Mouse (Mus musculus) MEL (cell line): Measurements from ENCODE around the gene Card10. TPM values are rescaled to one million over a fixed set of nuclear protein-coding genes. Genes with fewer than 3 reads are reported as not detected.

ENCODE experiments used
- DNase-seq: peaks from one replicate; pipeline ENCODE4 v3.0.0; 2011; ENCODE audit warnings: low read depth, low spot score
- H3K27ac ChIP-seq: 2 replicates; pipeline ENCODE4 v1.5.1; 2012; ENCODE audit warnings: low read depth, mild to moderate bottlenecking, control low read depth, low read length, moderate library complexity; ENCODE audit not compliant: control insufficient read depth
- H3K27me3 ChIP-seq, 2 experiments: fragments of 150-350 bp in 1 of 2; sonication (generic) in 1 of 2; 2 replicates each; pipeline ENCODE4 v1.6.1; 2012; ENCODE audit warnings: low read length in 2 of 2, mild to moderate bottlenecking in 2 of 2, improper control_type of control experiment in 1 of 2, moderate library complexity in 1 of 2; ENCODE audit not compliant: insufficient read depth in 2 of 2, control insufficient read depth in 1 of 2
- H3K36me3 ChIP-seq, 2 experiments: 2 replicates each; pipeline ENCODE4 v1.6.1; 2012 to 2014; ENCODE audit warnings: low read length in 2 of 2, improper control_type of control experiment in 1 of 2, inconsistent platforms in 1 of 2, mild to moderate bottlenecking in 1 of 2; ENCODE audit not compliant: insufficient read depth in 2 of 2, control insufficient read depth in 1 of 2
- H3K4me1 ChIP-seq, 2 experiments: fragments of 150-350 bp in 1 of 2; sonication (generic) in 1 of 2; 2 replicates each; pipeline ENCODE4 v1.6.1; 2012; ENCODE audit warnings: low read length in 2 of 2, improper control_type of control experiment in 1 of 2, mild to moderate bottlenecking in 1 of 2; ENCODE audit not compliant: insufficient read depth in 2 of 2, control insufficient read depth in 1 of 2
- H3K4me3 ChIP-seq, 2 experiments: fragments of 150-350 bp in 1 of 2; sonication (generic) in 1 of 2; 2 replicates each; pipeline ENCODE4 v1.5.1; 2012; ENCODE audit warnings: low read depth in 2 of 2, low read length in 2 of 2, mild to moderate bottlenecking in 2 of 2, moderate library complexity in 2 of 2, control low read depth in 1 of 2, improper control_type of control experiment in 1 of 2; ENCODE audit not compliant: control insufficient read depth in 1 of 2, insufficient read depth in 1 of 2
- H3K79me2 ChIP-seq: 2 replicates; pipeline ENCODE4 v1.6.1; 2012; ENCODE audit warnings: mild to moderate bottlenecking, low read length, moderate library complexity; ENCODE audit not compliant: control insufficient read depth, poor library complexity, insufficient read depth
- H3K9ac ChIP-seq: 2 replicates; pipeline ENCODE4 v1.6.1; 2012; ENCODE audit warnings: low read depth, mild to moderate bottlenecking, control low read depth, low read length, moderate library complexity; ENCODE audit not compliant: control insufficient read depth, poor library complexity, severe bottlenecking
- H3K9me3 ChIP-seq: fragments of 150-350 bp; sonication (generic); replicated peaks from 2 replicates; pipeline ENCODE4 v1.6.1; 2012; ENCODE audit warnings: mild to moderate bottlenecking, low read length, improper control_type of control experiment, moderate library complexity; ENCODE audit not compliant: insufficient read depth
- CHD1 ChIP-seq: IDR thresholded peaks from 2 replicates; pipeline ENCODE4 v1.6.1; 2012; ENCODE audit warnings: low read depth, mild to moderate bottlenecking, inconsistent platforms, low read length, improper control_type of control experiment
- E2F4 ChIP-seq: IDR thresholded peaks from 2 replicates; pipeline ENCODE4 v1.6.1; 2011; ENCODE audit warnings: low read depth, low read length, improper control_type of control experiment, borderline replicate concordance
- GABPA ChIP-seq: IDR thresholded peaks from 2 replicates; pipeline ENCODE4 v1.6.1; 2012; ENCODE audit warnings: low read depth, mild to moderate bottlenecking, inconsistent platforms, low read length, improper control_type of control experiment, moderate library complexity
- GATA1 ChIP-seq: IDR thresholded peaks from 2 replicates; pipeline ENCODE4 v1.6.1; 2011; ENCODE audit warnings: low read depth, low read length, improper control_type of control experiment
- MAFK ChIP-seq: IDR thresholded peaks from 2 replicates; pipeline ENCODE4 v1.6.1; 2011; ENCODE audit warnings: low read depth, mild to moderate bottlenecking, low read length, improper control_type of control experiment, borderline replicate concordance
- MXI1 ChIP-seq: IDR thresholded peaks from 2 replicates; pipeline ENCODE4 v1.6.1; 2011; ENCODE audit warnings: mild to moderate bottlenecking, low read depth, low read length, improper control_type of control experiment
- NELFE ChIP-seq: IDR thresholded peaks from 2 replicates; pipeline ENCODE4 v1.6.1; 2011; ENCODE audit warnings: low read depth, low read length, improper control_type of control experiment
- NRF1 ChIP-seq: IDR thresholded peaks from 2 replicates; pipeline ENCODE4 v1.6.1; 2014; ENCODE audit warnings: low read depth, mild to moderate bottlenecking, inconsistent platforms, low read length, improper control_type of control experiment, moderate library complexity; ENCODE audit not compliant: poor library complexity, insufficient read depth, severe bottlenecking
- POLR2A ChIP-seq, 2 experiments: IDR thresholded peaks; 2 replicates each; pipeline ENCODE4 v1.6.1; 2011 to 2012; ENCODE audit warnings: low read length in 2 of 2, mild to moderate bottlenecking in 2 of 2, control low read depth in 1 of 2, improper control_type of control experiment in 1 of 2, low read depth in 1 of 2, moderate library complexity in 1 of 2; ENCODE audit not compliant: control insufficient read depth in 1 of 2, insufficient read depth in 1 of 2, poor library complexity in 1 of 2
- POLR2AphosphoS5 ChIP-seq: IDR thresholded peaks from 2 replicates; pipeline ENCODE4 v1.6.1; 2012; ENCODE audit warnings: low read depth, borderline replicate concordance, mild to moderate bottlenecking, inconsistent platforms, low read length, moderate library complexity, mixed read lengths
- USF1 ChIP-seq: IDR thresholded peaks from 2 replicates; pipeline ENCODE4 v1.6.1; 2014; ENCODE audit warnings: low read depth, mild to moderate bottlenecking, inconsistent platforms, low read length, improper control_type of control experiment, moderate library complexity
- ZMIZ1 ChIP-seq: IDR thresholded peaks from 2 replicates; pipeline ENCODE4 v1.6.1; 2012; ENCODE audit warnings: low read depth, mild to moderate bottlenecking, inconsistent platforms, low read length, improper control_type of control experiment, moderate library complexity
- polyA plus RNA-seq, 2 experiments: library from polyadenylated mRNA; stranded (reverse) in 1 of 2; unstranded in 1 of 2; fragments of >175 nt in 1 of 2; fragments of >200 nt in 1 of 2; gene quantifications; 2 replicates each; pipeline versions ENCODE4 v1.2.1 to v1.2.4; 2012; ENCODE audit warnings: low replicate concordance in 2 of 2, low read depth in 1 of 2; ENCODE audit not compliant: insufficient read length in 2 of 2, insufficient read depth in 1 of 2, missing spikeins in 1 of 2
- total RNA-seq: library from RNA; depleted of rRNA; stranded (reverse); fragments of 300-350 nt; gene quantifications from 2 replicates; pipeline ENCODE4 v1.2.3, GENCODE M21; 2012; rRNA removed

Gene Card10
- total and polyA plus RNA-seq, 3 experiments: not detected

- Histone ChIP-seq H3K27ac (no peak overlapping the region), H3K36me3 (no peaks in the 10 kb centered on the region), H3K9me3 (no peaks in the 10 kb centered on the region), H3K4me1 (no peaks in the 10 kb centered on the region)
- TF ChIP-seq GATA1 (no peak), POLR2AphosphoS5 (no peak), POLR2A (IDR thresholded peaks at IDR 0.05; ENCODE audit: control insufficient read depth in 1 of 2, insufficient read depth in 1 of 2, low read depth in 1 of 2, low read length in 2 of 2, poor library complexity in 1 of 2) (no peak), NRF1 (no peak), GABPA (no peak)
- TF ChIP-seq, all 39 proteins: peak for 0
- no peak for DNase-seq
- peaks cover 0 to 5% of the 10 kb centered on the region in 2 experiments; a peak in 2 of 4 replicates for H3K27me3 ChIP-seq
- no peak overlapping the region for H3K4me3 ChIP-seq
- no peaks in the 10 kb centered on the region for H3K79me2 ChIP-seq
- H3K9ac ChIP-seq: no peak overlapping the region
Measured at GRCm38 (mm10) chr15:78730315-78731049, 72.4 kb downstream of the Card10 start.

- H3K9ac ChIP-seq: no peak overlapping the region
- TF ChIP-seq NELFE (no peak), CHD1 (no peak), ZMIZ1 (no peak), E2F4 (no peak), MAFK (no peak), MXI1 (no peak), POLR2AphosphoS5 (no peak), USF1 (no peak)
- H3K27me3 ChIP-seq: peaks cover 0 to 2% of the 10 kb centered on the region in 2 experiments; a peak in 1 of 4 replicates
- no peaks in the 10 kb centered on the region for H3K79me2 ChIP-seq
- H3K4me3 ChIP-seq: no peak overlapping the region
- no peaks in the 10 kb centered on the region for H3K36me3 ChIP-seq
- no peaks in the 10 kb centered on the region for H3K4me1 ChIP-seq
- no peak for DNase-seq
- H3K27ac ChIP-seq: no peak overlapping the region
- H3K9me3 ChIP-seq: no peaks in the 10 kb centered on the region
Measured at GRCm38 (mm10) chr15:78726697-78727096, 76.1 kb downstream of the Card10 start.

Other genes with a start within 250 kb of the Card10 start
- gene Rac2, start 230.3 kb downstream of the Card10 start, total RNA-seq: 257 and 268 TPM in 2 replicates
- 100 to 1,000 TPM; 772 to 881 TPM for gene Rac2, start 230.3 kb downstream of the Card10 start, polyA plus RNA-seq
- gene Cyth4, start 206.0 kb downstream of the Card10 start, total RNA-seq: 8.7 and 9.2 TPM in 2 replicates
- 10 to 100 TPM in 1 of 2 experiments, not detected in 1; 23.5 TPM for gene Cyth4, start 206.0 kb downstream of the Card10 start, polyA plus RNA-seq
- 0.04 and 0.49 TPM in 2 replicates for gene Elfn2, start 84.3 kb downstream of the Card10 start, total RNA-seq
- gene Elfn2, start 84.3 kb downstream of the Card10 start, polyA plus RNA-seq: under 1 TPM in 1 of 2 experiments, not detected in 1; 0.15 TPM
- gene Mfng, start 29.6 kb downstream of the Card10 start, total RNA-seq: 11.5 and 17.8 TPM in 2 replicates
- gene Mfng, start 29.6 kb downstream of the Card10 start, polyA plus RNA-seq: 10 to 100 TPM in 1 of 2 experiments, not detected in 1; 27.1 TPM
- 0.04 TPM in 1 of 2 replicates, not detected in the other for gene Cdc42ep1, start 39.6 kb upstream of the Card10 start, total RNA-seq
- gene Cdc42ep1, start 39.6 kb upstream of the Card10 start, polyA plus RNA-seq: 1 to 10 TPM in 1 of 2 experiments, not detected in 1; 1.7 TPM
- not detected in 2 replicates for gene Lgals2, start 52.5 kb upstream of the Card10 start, total RNA-seq
- gene Lgals2, start 52.5 kb upstream of the Card10 start, polyA plus RNA-seq: not detected
- 16.1 and 18.2 TPM in 2 replicates for gene Gga1, start 74.1 kb upstream of the Card10 start, total RNA-seq
- 10 to 100 TPM in 1 of 2 experiments, not detected in 1; 48.1 TPM for gene Gga1, start 74.1 kb upstream of the Card10 start, polyA plus RNA-seq
- 0.27 TPM in 1 of 2 replicates, not detected in the other for gene Gm49510, start 96.6 kb upstream of the Card10 start, total RNA-seq
- under 1 TPM in 1 of 2 experiments, not detected in 1; 0.17 TPM for gene Gm49510, start 96.6 kb upstream of the Card10 start, polyA plus RNA-seq
- gene Sh3bp1, start 96.7 kb upstream of the Card10 start, total RNA-seq: 17.1 and 21.0 TPM in 2 replicates
- gene Sh3bp1, start 96.7 kb upstream of the Card10 start, polyA plus RNA-seq: 10 to 100 TPM in 1 of 2 experiments, not detected in 1; 80.2 TPM
- 16.7 and 21.5 TPM in 2 replicates for gene Pdxp, start 110.9 kb upstream of the Card10 start, total RNA-seq
- 10 to 100 TPM in 1 of 2 experiments, not detected in 1; 25.4 TPM for gene Pdxp, start 110.9 kb upstream of the Card10 start, polyA plus RNA-seq
- 974 and 1,054 TPM in 2 replicates for gene Lgals1, start 123.7 kb upstream of the Card10 start, total RNA-seq
- gene Lgals1, start 123.7 kb upstream of the Card10 start, polyA plus RNA-seq: 1,000 to 10,000 TPM in 1 of 2 experiments, 100 to 1,000 TPM in 1; 646 to 1,010 TPM
- gene Nol12, start 131.9 kb upstream of the Card10 start, total RNA-seq: 39.0 and 40.8 TPM in 2 replicates
- 100 to 1,000 TPM in 1 of 2 experiments, not detected in 1; 127 TPM for gene Nol12, start 131.9 kb upstream of the Card10 start, polyA plus RNA-seq
- 18.4 and 21.3 TPM in 2 replicates for gene Triobp, start 144.7 kb upstream of the Card10 start, total RNA-seq
- gene Triobp, start 144.7 kb upstream of the Card10 start, polyA plus RNA-seq: 10 to 100 TPM in 1 of 2 experiments, not detected in 1; 31.3 TPM
- gene H1f0, start 225.4 kb upstream of the Card10 start, total RNA-seq: 28.2 and 33.5 TPM in 2 replicates
- 100 to 1,000 TPM in 1 of 2 experiments, 10 to 100 TPM in 1; 46.8 to 213 TPM for gene H1f0, start 225.4 kb upstream of the Card10 start, polyA plus RNA-seq
- gene Galr3, start 238.8 kb upstream of the Card10 start, total RNA-seq: 2.5 and 2.6 TPM in 2 replicates
- 1 to 10 TPM in 1 of 2 experiments, not detected in 1; 4.5 TPM for gene Galr3, start 238.8 kb upstream of the Card10 start, polyA plus RNA-seq